9 mouse cellular contexts compared by ENCODE assay signal in genomic region chr11:100355151-100355951, GRCm38 (mm10). TPM values are rescaled to one million over a fixed set of nuclear protein-coding genes. Genes with fewer than 3 reads are reported as not detected.
DNase-seq lines count a peak whose midpoint lies in the region; ATAC-seq lines count a peak whose summit lies in the region.
"Had no signal": no experiment of that assay in that cellular context is flagged by ENCODE, and none has a peak within 500 bp of the region (broad histone marks: within the 10 kb centered on the region; RNA-seq: fewer than 3 reads in every experiment).

No protein-coding gene starts in this region.

- H3K4me3 ChIP-seq in erythroblast, embryonic 14.5 days (replicated peaks), result peak overlapping the region; percentile 48
- H3K4me3 ChIP-seq in embryonic facial prominence, embryonic 12.5 days, result peak overlapping the region; percentile 56
- peak overlapping the region; percentile 64 for H3K4me3 ChIP-seq in hindbrain, embryonic 16.5 days (ENCODE audit: low read length)
- H3K4me3 ChIP-seq in midbrain, embryonic 11.5 days (ENCODE audit: low read depth, low read length), result peak overlapping the region; percentile 76

- H3K4me2 ChIP-seq in embryonic facial prominence, embryonic 12.5 days (replicated peaks), result peak overlapping the region; percentile 97
- H3K4me2 ChIP-seq in hindbrain, embryonic 16.5 days (ENCODE audit: low read length), result peak overlapping the region; percentile 59
- peak overlapping the region; percentile 99 for H3K4me2 ChIP-seq in midbrain, embryonic 11.5 days

- H3K9ac ChIP-seq in embryonic facial prominence, embryonic 12.5 days, result peak overlapping the region; percentile 52
- peak overlapping the region; percentile 75 for H3K9ac ChIP-seq in hindbrain, embryonic 16.5 days (ENCODE audit: low read depth, low read length)
- H3K9ac ChIP-seq in midbrain, embryonic 11.5 days (ENCODE audit: low read length), result peak overlapping the region; percentile 73

- DNase-seq in ZHBTc4 (ENCODE audit: low read depth, low spot score), result peak; percentile 85
- DNase-seq in left cerebral cortex, postnatal 36 days (ENCODE audit: low spot score in 2 of 2), result peak; percentile 36 to 55
- DNase-seq in midbrain, embryonic 11.5 days (ENCODE audit: low spot score, missing footprints), result peak; percentile 94
- DNase-seq in splenic B cell, adult 2 months (ENCODE audit: low read depth, low spot score), result peak; percentile 69

- ATAC-seq in erythroblast, adult 5-6 weeks (replicated peaks; ENCODE audit: low FRiP score, poor library complexity, severe bottlenecking), result no peak
- ATAC-seq in embryonic facial prominence, embryonic 12.5 days (ENCODE audit: insufficient number of reproducible peaks, insufficient read depth, low FRiP score, low TSS enrichment), result peak; percentile 55
- peak; percentile 34 for ATAC-seq in hindbrain, embryonic 16.5 days
- ATAC-seq in midbrain, embryonic 11.5 days (ENCODE audit: low FRiP score), result peak; percentile 54

- under 1% methylated on average over 52 of the region's 54 CpGs for WGBS in embryonic facial prominence, embryonic 12.5 days
- WGBS in hindbrain, embryonic 16.5 days, result under 1% methylated on average over 51 of the region's 54 CpGs
- under 1% methylated on average over 54 of the region's 54 CpGs for WGBS in midbrain, embryonic 11.5 days

- H3K36me3 ChIP-seq in erythroblast, embryonic 14.5 days (ENCODE audit: control insufficient read depth), result no peaks in the 10 kb centered on the region
- H3K36me3 ChIP-seq in embryonic facial prominence, embryonic 12.5 days, result no peaks in the 10 kb centered on the region
- no peaks in the 10 kb centered on the region; the same call in 1 of the 2 replicates for H3K36me3 ChIP-seq in hindbrain, embryonic 16.5 days (ENCODE audit: control insufficient read depth, insufficient read depth, low read length)
- H3K36me3 ChIP-seq in midbrain, embryonic 11.5 days (ENCODE audit: control insufficient read depth, insufficient read depth, low read length), result no peaks in the 10 kb centered on the region
- H3K36me3 ChIP-seq in splenic B cell, adult 2 months (ENCODE audit: control insufficient read depth, insufficient read depth, low read length, poor library complexity, severe bottlenecking), result no peaks in the 10 kb centered on the region
- H3K36me3 ChIP-seq: G1E had no signal

- peaks cover 88% of the 10 kb centered on the region for H3K27me3 ChIP-seq in erythroblast, embryonic 14.5 days (ENCODE audit: control insufficient read depth)
- peaks cover 59% of the 10 kb centered on the region for H3K27me3 ChIP-seq in embryonic facial prominence, embryonic 12.5 days
- no peaks in the 10 kb centered on the region for H3K27me3 ChIP-seq in hindbrain, embryonic 16.5 days (replicated peaks; ENCODE audit: control insufficient read depth, insufficient read depth, low read length)
- peaks cover under 1% of the 10 kb centered on the region; the same call in 1 of the 2 replicates for H3K27me3 ChIP-seq in midbrain, embryonic 11.5 days (ENCODE audit: control insufficient read depth, insufficient read depth, low read length)
- peaks cover 3% of the 10 kb centered on the region for H3K27me3 ChIP-seq in splenic B cell, adult 2 months (ENCODE audit: control insufficient read depth, insufficient read depth, low read length, poor library complexity, severe bottlenecking)

- H3K27ac ChIP-seq in embryonic facial prominence, embryonic 12.5 days, result no peak overlapping the region
- H3K27ac ChIP-seq in hindbrain, embryonic 16.5 days (ENCODE audit: low read depth, low read length), result peak overlapping the region; percentile 74
- H3K27ac ChIP-seq in midbrain, embryonic 11.5 days (ENCODE audit: low read depth, low read length), result no peak overlapping the region

- no peaks in the 10 kb centered on the region; the same call in 1 of the 2 replicates for H3K9me3 ChIP-seq in erythroblast, embryonic 14.5 days (ENCODE audit: control insufficient read depth, low read length)
- no peaks in the 10 kb centered on the region for H3K9me3 ChIP-seq in embryonic facial prominence, embryonic 12.5 days
- H3K9me3 ChIP-seq in hindbrain, embryonic 16.5 days (ENCODE audit: control insufficient read depth, low read length), result no peaks in the 10 kb centered on the region
- no peaks in the 10 kb centered on the region for H3K9me3 ChIP-seq in midbrain, embryonic 11.5 days (ENCODE audit: control insufficient read depth, low read length)
- H3K9me3 ChIP-seq: G1E had no signal

- intact Hi-C loops in left cerebral cortex, postnatal 36 days (cut with DNase I), result loop anchor here (5.0 to 10.0 kb wide), 3 partner anchors 33 to 339 kb away; partner anchors contain the start of genes Klhl11 and Zfp385c

- H3K4me1 ChIP-seq in erythroblast, embryonic 14.5 days (ENCODE audit: control insufficient read depth), result peaks cover 12% of the 10 kb centered on the region
- peaks cover 16% of the 10 kb centered on the region; the same call in 1 of the 2 replicates for H3K4me1 ChIP-seq in embryonic facial prominence, embryonic 12.5 days
- peaks cover 16% of the 10 kb centered on the region for H3K4me1 ChIP-seq in hindbrain, embryonic 16.5 days (ENCODE audit: control insufficient read depth, insufficient read depth, low read depth, low read length)
- H3K4me1 ChIP-seq in midbrain, embryonic 11.5 days (ENCODE audit: control insufficient read depth, insufficient read depth, low read length), result peaks cover 7% of the 10 kb centered on the region

RNA-seq across cellular contexts. Expression of gene Hap1, which starts 0.6 kb away (rescaled TPM):
- polyA plus RNA-seq in erythroblast, embryonic 14.5 days (2012), result 0.03 TPM in 1 of 2 replicates, not detected in the other
- total RNA-seq in erythroblast, adult 5-6 weeks (2015; ENCODE audit: low replicate concordance), result not detected in 2 replicates
- not detected in 2 replicates for total RNA-seq in erythroblast, adult 5-6 weeks (2017; ENCODE audit: low replicate concordance)
- polyA plus RNA-seq in embryonic facial prominence, embryonic 12.5 days (2016; fragmentation: Nextera tagmentation; extraction: Ambion mirVana), result 10.6 and 13.4 TPM in 2 replicates
- 316 and 333 TPM in 2 replicates for polyA plus RNA-seq in hindbrain, embryonic 16.5 days (2015; fragmentation: Nextera tagmentation; extraction: Ambion mirVana)
- total RNA-seq in left cerebral cortex, postnatal 36 days (2021), result 100 to 1,000 TPM in 1 of 2 experiments, 10 to 100 TPM in 1; 88.1 to 173 TPM
- 16.4 TPM in 2 replicates for polyA plus RNA-seq in midbrain, embryonic 11.5 days (2014; fragmentation: Nextera tagmentation; extraction: Ambion mirVana)
- polyA plus RNA-seq: G1E had no signal

RNA-seq across cellular contexts. Expression of gene Gast, which starts 21.1 kb away (rescaled TPM):
- polyA plus RNA-seq in erythroblast, embryonic 14.5 days (2012), result 0.09 and 0.11 TPM in 2 replicates
- not detected in 2 replicates for total RNA-seq in erythroblast, adult 5-6 weeks (2015; ENCODE audit: low replicate concordance)
- not detected in 2 replicates for total RNA-seq in erythroblast, adult 5-6 weeks (2017; ENCODE audit: low replicate concordance)
- polyA plus RNA-seq in embryonic facial prominence, embryonic 12.5 days (2016; fragmentation: Nextera tagmentation; extraction: Ambion mirVana), result not detected in 2 replicates
- polyA plus RNA-seq in hindbrain, embryonic 16.5 days (2015; fragmentation: Nextera tagmentation; extraction: Ambion mirVana), result 0.52 TPM in 1 of 2 replicates, not detected in the other
- total RNA-seq in left cerebral cortex, postnatal 36 days (2021), result not detected
- polyA plus RNA-seq in midbrain, embryonic 11.5 days (2014; fragmentation: Nextera tagmentation; extraction: Ambion mirVana), result 0.68 and 0.79 TPM in 2 replicates
- total RNA-seq: G1E had no signal
- polyA plus RNA-seq: G1E had no signal

RNA-seq across cellular contexts. Expression of gene Eif1, which starts 35.7 kb away (rescaled TPM):
- 151 and 186 TPM in 2 replicates for polyA plus RNA-seq in erythroblast, embryonic 14.5 days (2012)
- 580 and 688 TPM in 2 replicates for total RNA-seq in erythroblast, adult 5-6 weeks (2015; ENCODE audit: low replicate concordance)
- total RNA-seq in erythroblast, adult 5-6 weeks (2017; ENCODE audit: low replicate concordance), result 168 and 350 TPM in 2 replicates
- polyA plus RNA-seq in embryonic facial prominence, embryonic 12.5 days (2016; fragmentation: Nextera tagmentation; extraction: Ambion mirVana), result 1,469 and 1,519 TPM in 2 replicates
- polyA plus RNA-seq in hindbrain, embryonic 16.5 days (2015; fragmentation: Nextera tagmentation; extraction: Ambion mirVana), result 1,208 and 1,248 TPM in 2 replicates
- total RNA-seq in left cerebral cortex, postnatal 36 days (2021), result 100 to 1,000 TPM; 712 to 762 TPM
- 1,701 and 1,853 TPM in 2 replicates for polyA plus RNA-seq in midbrain, embryonic 11.5 days (2014; fragmentation: Nextera tagmentation; extraction: Ambion mirVana)

RNA-seq across cellular contexts. Expression of gene Jup, which starts 42.2 kb away (rescaled TPM):
- 0.29 and 0.56 TPM in 2 replicates for polyA plus RNA-seq in erythroblast, embryonic 14.5 days (2012)
- total RNA-seq in erythroblast, adult 5-6 weeks (2015; ENCODE audit: low replicate concordance), result 1.5 and 2.3 TPM in 2 replicates
- 0.28 and 1.8 TPM in 2 replicates for total RNA-seq in erythroblast, adult 5-6 weeks (2017; ENCODE audit: low replicate concordance)
- 70.6 and 74.0 TPM in 2 replicates for polyA plus RNA-seq in embryonic facial prominence, embryonic 12.5 days (2016; fragmentation: Nextera tagmentation; extraction: Ambion mirVana)
- 68.8 and 77.7 TPM in 2 replicates for polyA plus RNA-seq in hindbrain, embryonic 16.5 days (2015; fragmentation: Nextera tagmentation; extraction: Ambion mirVana)
- 10 to 100 TPM; 44.1 to 49.2 TPM for total RNA-seq in left cerebral cortex, postnatal 36 days (2021)
- 23.5 and 25.2 TPM in 2 replicates for polyA plus RNA-seq in midbrain, embryonic 11.5 days (2014; fragmentation: Nextera tagmentation; extraction: Ambion mirVana)
- polyA plus RNA-seq: G1E had no signal

RNA-seq across cellular contexts. Expression of gene P3h4, which starts 59.3 kb away (rescaled TPM):
- not detected in 2 replicates for polyA plus RNA-seq in erythroblast, embryonic 14.5 days (2012)
- not detected in 2 replicates for total RNA-seq in erythroblast, adult 5-6 weeks (2015; ENCODE audit: low replicate concordance)
- total RNA-seq in erythroblast, adult 5-6 weeks (2017; ENCODE audit: low replicate concordance), result not detected in 2 replicates
- 51.4 and 55.3 TPM in 2 replicates for polyA plus RNA-seq in embryonic facial prominence, embryonic 12.5 days (2016; fragmentation: Nextera tagmentation; extraction: Ambion mirVana)
- 21.5 and 25.5 TPM in 2 replicates for polyA plus RNA-seq in hindbrain, embryonic 16.5 days (2015; fragmentation: Nextera tagmentation; extraction: Ambion mirVana)
- 10 to 100 TPM in 1 of 2 experiments, 1 to 10 TPM in 1; 7.9 to 10.6 TPM for total RNA-seq in left cerebral cortex, postnatal 36 days (2021)
- polyA plus RNA-seq in midbrain, embryonic 11.5 days (2014; fragmentation: Nextera tagmentation; extraction: Ambion mirVana), result 19.3 and 19.7 TPM in 2 replicates
- total RNA-seq: G1E had no signal
- polyA plus RNA-seq: G1E had no signal

Comparison
In these comparisons a context has a peak if more than half of its experiments do, and no peak if none do; other contexts are left out.
1. RNA of gene Hap1, which starts 0.6 kb away (polyA plus RNA-seq): 316 to 333 TPM in hindbrain, embryonic 16.5 days; 16.4 TPM in midbrain, embryonic 11.5 days, 10.6 to 13.4 TPM in embryonic facial prominence, embryonic 12.5 days and 0.03 TPM in erythroblast, embryonic 14.5 days; every median in the first group is over 10 times any median in the second.
2. Peak in every context shown above with its lines, with median percentiles within 50 percentile points of each other: H3K4me3 ChIP-seq, DNase-seq, H3K4me2 ChIP-seq and H3K9ac ChIP-seq.